Mouse (Mus musculus): ENCODE results near the gene Slc50a1. TPM values are rescaled to one million over a fixed set of nuclear protein-coding genes. Genes with fewer than 3 reads are reported as not detected.

The Slc50a1 gene
- 10 to 100 TPM; 24.9 to 28.0 TPM for total RNA-seq (2021)

GRCm38 (mm10) chr3:89270051-89270755 is at the start of gene Slc50a1:
Gene Slc50a1, minus strand, starts transcription at chr3:89270570.
- peak; percentile 93 for DNase-seq

GRCm38 (mm10) chr3:89319591-89320350 is 49.4 kb upstream of the Slc50a1 start:
- peak; percentile 22 for DNase-seq

GRCm38 (mm10) chr3:89318971-89319590 is 48.7 kb upstream of the Slc50a1 start:
- DNase-seq = no peak

- DNase-seq = no peak
Observed at GRCm38 (mm10) chr3:89318316-89318715, 47.9 kb upstream of the Slc50a1 start.

- no peak for DNase-seq
Observed at GRCm38 (mm10) chr3:89317246-89317645, 46.9 kb upstream of the Slc50a1 start.

GRCm38 (mm10) chr3:89316833-89317232 is 46.5 kb upstream of the Slc50a1 start:
- DNase-seq = peak; percentile 91

GRCm38 (mm10) chr3:89315930-89316831 is 45.8 kb upstream of the Slc50a1 start:
- DNase-seq = no peak

- peak; percentile 92 for DNase-seq
Observed at GRCm38 (mm10) chr3:89315195-89315929, 45.0 kb upstream of the Slc50a1 start.

- no peak for DNase-seq
Observed at GRCm38 (mm10) chr3:89314791-89315190, 44.4 kb upstream of the Slc50a1 start.

GRCm38 (mm10) chr3:89314340-89314739 is 44.0 kb upstream of the Slc50a1 start:
- no peak for DNase-seq

GRCm38 (mm10) chr3:89308089-89308488 is 37.7 kb upstream of the Slc50a1 start:
- DNase-seq = peak; percentile 79

GRCm38 (mm10) chr3:89305551-89306325 is 35.4 kb upstream of the Slc50a1 start:
- no peak for DNase-seq

GRCm38 (mm10) chr3:89305105-89305504 is 34.7 kb upstream of the Slc50a1 start:
- no peak for DNase-seq

GRCm38 (mm10) chr3:89304440-89304839 is 34.1 kb upstream of the Slc50a1 start:
- no peak for DNase-seq

GRCm38 (mm10) chr3:89300514-89300913 is 30.1 kb upstream of the Slc50a1 start:
- DNase-seq = no peak

GRCm38 (mm10) chr3:89300071-89300470 is 29.7 kb upstream of the Slc50a1 start:
- DNase-seq = no peak

- DNase-seq = peak; percentile 27
Observed at GRCm38 (mm10) chr3:89299499-89299898, 29.1 kb upstream of the Slc50a1 start.

- no peak for DNase-seq
Observed at GRCm38 (mm10) chr3:89298908-89299307, 28.5 kb upstream of the Slc50a1 start.

- DNase-seq = no peak
Observed at GRCm38 (mm10) chr3:89296761-89297396, 26.5 kb upstream of the Slc50a1 start.

- no peak for DNase-seq
Observed at GRCm38 (mm10) chr3:89295685-89296230, 25.4 kb upstream of the Slc50a1 start.

All from heart, postnatal 4 days (tissue).